Mouse (Mus musculus) erythroblast, embryonic 14.5 days (primary cell): Measurements from ENCODE around the gene C2cd3.

Experiments used
- GATA1 ChIP-seq: IDR thresholded peaks from 2 replicates; pipeline ENCODE4 v1.6.1; 2012; ENCODE audit warnings: low read length, inconsistent platforms, mixed read lengths
- TAL1 ChIP-seq: IDR thresholded peaks from 3 replicates; pipeline ENCODE4 v1.6.1; 2012; ENCODE audit warnings: low read length, inconsistent platforms, mixed read lengths

DNA sequence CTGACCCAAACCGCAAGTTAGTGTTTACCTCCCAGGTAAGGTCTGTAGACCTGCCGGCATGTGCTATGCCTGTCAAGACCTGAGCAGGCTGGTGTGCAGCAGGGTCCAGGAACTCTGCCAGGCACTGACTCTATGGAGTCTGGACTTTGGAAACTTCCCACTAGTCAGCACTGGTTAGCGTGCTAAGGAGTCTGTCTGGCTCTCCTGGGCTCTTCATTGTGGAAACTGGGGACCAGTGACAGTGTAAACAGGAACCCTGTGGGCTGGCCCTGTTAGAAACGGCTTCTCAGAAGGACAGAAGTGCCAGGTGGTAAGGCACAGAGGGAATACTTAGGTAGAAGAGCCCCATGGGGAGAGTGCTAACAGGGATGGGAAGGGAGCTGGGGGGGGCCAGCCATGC lies 93.2 kb downstream of the C2cd3 start:
- TF ChIP-seq GATA1, result no peak
- no peak for TF ChIP-seq TAL1
